Mouse (Mus musculus) MEL-GATA-1-ER (cell line): ENCODE results near the gene Clmn.
"Not testable (repeated sequence)": the region's sequence is repeated elsewhere in the genome, so short reads cannot be mapped to it uniquely, and the experiment has no call there.

Experiments used
- DNase-seq: peaks from one replicate; pipeline ENCODE4 v3.0.0-alpha.2; 2012; ENCODE audit warnings: low read depth; ENCODE audit errors: extremely low read depth

The Clmn gene

DNA sequence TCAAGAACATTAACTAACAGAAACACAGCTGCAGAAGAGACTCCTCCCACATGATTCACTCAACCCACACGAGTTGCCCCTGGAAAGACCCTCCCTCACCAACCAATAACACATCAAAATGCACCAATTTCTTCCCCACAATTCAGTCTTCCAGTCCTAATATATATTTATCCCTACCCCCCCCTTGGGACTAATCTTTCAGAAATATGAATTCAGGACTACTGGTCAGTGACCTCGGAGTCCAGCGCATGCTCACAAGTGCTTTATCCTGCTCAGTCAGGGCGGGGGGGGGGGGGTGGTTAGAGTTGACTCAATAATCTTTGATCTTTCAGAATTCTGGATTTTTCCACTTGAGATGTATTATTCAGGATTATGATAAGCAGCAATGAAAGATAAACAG, 111.2 kb downstream of the Clmn start:
- no peak for DNase-seq

DNA sequence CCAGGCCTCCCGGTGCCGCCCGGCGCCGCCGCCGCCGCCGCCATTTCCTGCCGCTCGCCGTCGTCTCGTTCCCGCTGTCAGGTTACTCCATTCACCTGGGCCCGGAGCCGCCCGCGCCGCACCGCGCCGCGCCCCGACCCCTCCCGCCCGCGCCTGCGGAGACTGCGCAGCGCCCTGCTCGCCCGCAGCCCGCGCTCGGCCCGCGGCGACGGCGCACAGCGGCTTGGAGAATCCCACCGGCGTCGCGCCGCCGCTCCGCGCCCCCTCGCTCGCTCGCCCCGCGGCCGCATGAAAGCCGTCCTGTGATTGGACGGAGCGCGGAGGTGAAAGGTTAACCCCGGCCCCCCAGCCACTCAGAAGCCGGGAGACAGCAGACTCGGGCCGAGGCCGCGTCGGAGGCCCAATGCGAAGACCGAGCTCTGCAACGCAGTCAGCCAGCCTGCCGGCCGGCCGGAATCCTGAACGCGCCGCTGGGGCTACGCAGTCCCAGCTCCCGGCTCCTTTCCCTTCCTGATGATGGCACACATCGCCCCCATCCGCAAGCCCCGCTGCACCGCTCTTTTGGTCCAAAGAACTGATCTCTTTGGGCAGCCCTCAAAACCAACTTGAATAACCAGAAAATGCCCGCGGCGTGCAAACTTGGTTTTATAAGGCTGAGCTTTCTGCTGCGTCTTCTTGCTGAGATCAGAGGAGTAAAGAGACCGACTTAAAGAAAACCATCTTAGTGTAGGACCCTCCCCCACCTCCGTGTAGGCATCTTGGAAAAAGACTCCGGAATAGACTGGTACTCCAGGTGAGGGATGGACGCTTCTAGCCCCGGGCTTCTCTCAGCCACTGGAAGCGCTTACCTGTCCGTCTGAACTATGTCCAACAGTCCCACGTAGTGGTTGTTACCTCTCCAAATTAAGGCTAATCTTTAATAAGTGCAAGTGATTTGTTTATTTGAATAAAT, 112.8 kb downstream of the Clmn start, which contains the start of gene Dicer1:
Gene Dicer1 (minus strand): TSS at position 139 of the 952 bp plus-strand sequence.
- peak; percentile 79 for DNase-seq

DNA sequence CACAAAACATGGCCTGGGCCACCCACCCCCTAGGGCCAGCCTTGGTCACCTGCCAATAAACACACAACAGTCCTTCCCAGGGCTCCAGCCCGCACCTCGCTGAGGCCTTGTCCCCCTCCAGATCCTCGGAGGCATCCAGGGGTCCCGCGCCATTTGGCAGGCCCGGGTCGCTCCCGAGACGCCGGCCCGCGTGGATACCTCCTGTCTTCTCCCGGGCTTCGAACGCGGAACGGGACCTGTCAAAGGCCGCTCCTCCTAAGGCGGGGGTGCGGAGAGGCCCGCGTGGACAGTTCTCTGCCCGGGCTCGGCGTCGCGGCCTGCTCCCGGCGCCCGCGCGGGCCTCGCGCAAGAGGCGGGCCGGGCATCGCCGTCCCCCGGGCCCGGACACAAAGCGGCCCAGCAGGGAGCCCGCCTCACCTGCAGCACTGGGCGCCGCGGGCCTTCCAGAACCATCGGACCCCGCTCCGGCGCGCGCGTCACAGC, 113.5 kb downstream of the Clmn start:
- DNase-seq = no peak

DNA sequence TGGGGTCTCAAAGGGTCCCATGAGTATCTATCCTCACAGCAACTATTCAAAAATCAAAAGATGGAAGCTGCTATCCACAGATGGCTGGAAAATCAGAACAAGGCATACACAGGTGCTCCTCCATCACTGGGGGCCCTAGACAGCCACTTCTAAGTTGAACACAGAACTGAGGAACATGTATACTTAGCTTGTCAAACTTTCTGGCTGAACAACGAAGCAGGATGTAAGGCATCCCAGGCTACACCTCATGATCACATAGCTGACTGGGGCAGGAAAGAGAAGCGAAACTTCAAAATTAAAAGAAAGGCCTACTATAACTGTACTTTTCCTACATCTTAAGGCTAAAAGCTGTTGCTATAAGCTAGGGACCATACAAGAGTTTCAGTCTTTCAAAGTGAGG, 115.9 kb downstream of the Clmn start:
- DNase-seq = no peak

DNA sequence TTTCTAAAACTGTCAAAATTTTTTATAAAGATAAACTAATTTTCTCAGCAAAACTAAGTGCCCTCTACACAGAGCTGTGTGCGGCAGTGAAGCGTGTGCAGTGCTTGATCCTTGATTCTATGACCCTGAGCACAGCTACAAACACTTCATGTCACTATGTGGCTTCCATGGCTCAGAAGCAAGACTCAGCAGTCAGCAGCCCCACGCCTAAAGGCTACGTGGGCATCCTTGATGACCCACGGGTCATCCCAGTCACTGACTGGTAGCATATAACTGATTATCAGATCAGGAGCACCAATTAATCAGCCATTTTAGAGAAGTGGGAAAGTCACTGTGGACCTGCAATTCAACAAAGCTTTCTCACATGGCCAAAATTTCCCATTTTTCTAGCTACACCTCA, 117.6 kb downstream of the Clmn start:
- no peak for DNase-seq

DNA sequence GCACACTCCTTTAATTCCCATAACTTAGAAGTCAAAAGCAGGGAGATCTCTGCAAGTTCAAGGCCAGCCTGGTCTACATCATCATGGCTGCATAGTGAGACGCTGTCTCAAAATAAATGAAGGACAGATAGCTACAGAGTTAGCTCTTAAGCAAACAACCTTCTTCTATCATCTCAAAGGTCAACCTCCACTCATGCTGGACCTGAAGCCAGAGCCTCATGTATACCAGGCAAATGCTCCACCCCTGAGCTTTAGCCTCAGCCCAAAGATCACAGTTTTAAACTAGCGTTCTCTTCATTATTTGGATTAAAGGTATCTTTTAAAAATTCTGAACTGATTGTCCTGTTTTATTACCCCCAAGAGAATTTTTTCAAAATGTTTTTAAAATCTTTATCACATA, 118.3 kb downstream of the Clmn start:
- DNase-seq = no peak

DNA sequence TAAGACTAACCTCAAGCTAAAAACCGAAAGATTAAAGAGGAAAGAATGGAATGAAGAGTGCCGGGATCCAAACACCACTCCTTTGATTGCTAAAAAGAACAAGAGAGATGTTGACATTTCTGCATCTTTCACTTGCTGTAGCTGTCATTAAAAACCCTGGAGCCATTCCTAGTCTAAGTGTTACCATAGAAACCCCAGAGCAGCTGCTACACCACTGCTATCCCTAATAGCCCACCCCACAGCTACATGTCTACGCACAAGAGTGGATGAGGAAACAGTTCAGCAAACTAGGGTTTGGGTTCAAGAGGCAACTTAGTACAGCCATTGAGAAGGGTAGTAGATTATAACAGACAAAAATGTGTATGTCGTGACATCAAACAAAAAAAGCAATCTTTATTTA, 121.2 kb downstream of the Clmn start:
- DNase-seq = no peak

DNA sequence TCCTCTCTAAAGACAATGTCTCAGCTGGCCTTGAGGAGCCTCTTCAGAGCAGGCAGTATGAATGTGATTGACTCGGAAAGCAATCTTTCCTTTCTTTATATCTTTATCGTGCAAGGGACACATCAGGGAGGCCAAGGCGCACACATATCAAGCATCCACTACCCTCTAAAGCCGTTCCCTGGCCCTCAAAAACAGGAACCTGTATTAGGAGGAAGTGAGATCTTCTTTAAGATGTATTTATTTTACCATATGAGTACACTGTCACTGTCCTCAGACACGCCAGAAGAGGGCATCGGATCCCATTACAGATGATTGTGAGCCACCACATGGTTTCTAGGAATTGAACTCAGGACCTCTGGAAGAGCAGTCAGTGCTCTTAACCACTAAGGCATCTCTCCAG, 122.6 kb downstream of the Clmn start:
- DNase-seq = peak; percentile 83

DNA sequence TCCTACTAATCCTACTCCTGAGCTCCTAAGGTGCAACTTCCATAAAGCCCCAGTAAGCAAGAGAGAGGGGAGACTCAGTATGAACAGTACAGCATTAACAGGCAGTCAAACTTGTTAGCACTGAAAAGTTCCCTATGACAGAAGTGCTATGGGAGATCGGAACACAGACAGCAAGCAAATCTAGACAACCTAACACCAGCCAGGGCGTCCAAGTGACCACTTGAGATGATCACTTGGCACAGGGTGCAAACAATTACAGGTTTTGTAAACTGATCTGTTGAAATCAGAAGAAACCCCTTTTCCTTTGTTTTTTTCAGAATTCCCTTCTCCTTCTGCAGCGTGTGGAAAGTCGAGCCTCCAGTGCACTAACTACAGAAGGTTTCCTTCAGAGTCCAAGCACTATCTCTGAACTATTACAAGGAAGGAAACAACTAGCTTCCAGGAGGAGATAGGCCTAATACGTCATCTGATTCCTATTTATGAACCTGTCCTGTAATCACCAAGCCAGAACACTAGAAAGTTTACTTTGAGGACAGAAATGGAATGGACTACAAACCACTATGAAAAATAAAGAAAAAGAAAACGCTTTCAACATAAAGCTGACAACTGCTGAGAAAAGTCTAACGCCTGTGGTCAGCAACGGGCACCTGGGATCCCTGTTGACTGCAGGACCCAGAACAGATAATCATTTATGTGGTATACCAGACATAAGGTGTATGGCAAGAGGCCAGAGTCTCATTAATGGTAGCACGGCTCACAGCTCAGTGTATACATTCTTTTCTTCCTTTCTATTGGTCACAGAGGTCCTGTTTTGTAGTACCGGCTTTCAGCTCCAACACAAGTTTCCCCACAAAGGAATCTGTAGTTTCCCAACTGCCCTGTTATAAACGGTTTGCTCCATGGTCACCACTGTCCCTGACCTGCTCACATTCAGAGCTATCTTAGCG, 123.8 kb downstream of the Clmn start:
- DNase-seq = no peak

DNA sequence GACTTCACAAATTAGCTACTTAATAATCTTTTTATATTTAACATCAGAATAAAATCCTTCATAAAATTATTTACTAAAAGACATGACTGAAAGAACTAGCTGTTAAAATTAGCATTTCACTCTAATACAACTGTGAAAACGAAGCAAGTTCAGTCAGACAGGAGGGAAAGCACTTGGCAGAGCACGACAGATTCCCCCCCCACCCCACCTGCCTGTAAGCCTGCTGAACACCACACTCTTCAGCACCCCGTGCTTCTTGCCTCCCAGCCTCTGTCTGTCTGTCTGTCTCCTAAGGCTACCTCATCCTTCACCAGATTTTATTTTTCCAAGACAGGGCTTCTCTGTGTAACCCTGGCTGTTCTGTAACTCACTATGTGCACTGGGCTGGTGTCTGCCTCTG, 125.9 kb downstream of the Clmn start:
- DNase-seq = no peak

DNA sequence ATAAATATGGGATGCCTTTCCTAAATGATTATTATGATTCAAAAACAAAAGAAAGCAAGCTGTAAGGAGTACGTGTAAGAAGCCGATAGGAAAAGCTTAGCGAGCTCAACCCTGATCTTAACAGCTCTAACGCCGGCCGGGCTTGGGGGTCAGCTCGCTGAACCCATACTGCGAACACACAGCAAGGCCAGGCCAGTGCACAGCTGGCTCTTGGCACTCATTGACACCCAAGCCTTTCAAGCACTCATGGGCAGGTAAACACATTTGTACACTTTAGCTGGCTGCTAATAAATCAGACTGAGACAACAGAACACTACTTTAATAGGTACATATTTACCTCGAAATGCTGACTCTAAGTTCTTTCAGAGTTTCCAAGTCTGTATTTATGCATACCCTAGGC, 126.4 kb downstream of the Clmn start:
- no peak for DNase-seq

DNA sequence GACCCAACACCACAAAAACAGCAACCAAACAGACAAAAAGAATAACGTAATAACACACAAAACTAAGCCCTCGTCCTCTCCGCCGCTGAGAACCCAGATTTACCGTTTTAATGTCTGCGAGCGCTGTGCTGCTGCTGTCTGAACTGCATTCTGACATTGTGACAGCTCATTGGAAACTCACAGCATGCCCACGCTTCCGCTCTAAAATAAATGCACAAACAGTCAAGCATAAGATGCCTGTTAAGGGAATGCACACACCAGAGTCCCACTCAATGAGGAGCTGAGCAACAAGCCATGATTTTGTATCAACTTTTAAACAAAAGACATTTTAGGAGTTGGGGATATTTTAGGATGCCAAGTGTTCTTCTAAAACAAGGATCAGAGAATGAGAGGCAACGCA, 127.2 kb downstream of the Clmn start:
- DNase-seq = no peak

DNA sequence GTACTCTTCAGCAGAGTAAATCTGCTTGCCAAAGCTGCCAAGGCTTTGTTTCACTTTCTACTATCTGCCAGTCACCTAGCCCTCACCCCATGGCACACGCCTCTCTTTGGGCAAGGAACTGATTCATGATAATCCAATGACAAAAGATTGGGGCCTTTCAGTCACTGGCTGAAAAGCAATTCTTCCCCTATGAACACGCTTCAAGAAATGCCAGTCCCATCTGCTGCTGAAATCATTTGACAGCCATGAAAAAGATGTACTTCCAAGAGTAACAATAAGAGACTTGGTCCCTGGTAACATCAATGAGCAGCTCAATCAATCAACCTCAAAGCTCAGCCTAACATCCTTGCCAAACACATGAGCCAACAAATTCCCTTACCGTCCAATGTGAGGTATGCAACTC, 128.9 kb downstream of the Clmn start:
- DNase-seq = no peak

DNA sequence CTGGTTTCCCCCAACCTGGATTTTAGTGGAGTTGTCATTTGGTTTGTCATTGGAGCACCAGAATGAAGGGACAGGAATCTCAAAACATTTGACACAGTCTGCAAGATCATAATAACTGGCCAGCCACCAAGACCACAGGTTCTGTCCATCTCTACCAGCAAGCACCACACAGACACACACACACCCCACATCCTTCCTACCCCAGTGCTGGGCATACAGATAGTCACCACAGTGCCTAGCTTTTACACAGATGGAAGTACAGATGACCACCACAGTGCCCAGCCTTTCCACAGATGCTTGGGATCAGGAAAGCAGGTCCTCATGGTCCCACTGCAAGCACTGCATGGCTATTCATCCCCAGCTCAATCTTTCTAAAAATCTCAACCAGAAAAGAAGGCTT, 131.7 kb downstream of the Clmn start:
- DNase-seq = no peak

DNA sequence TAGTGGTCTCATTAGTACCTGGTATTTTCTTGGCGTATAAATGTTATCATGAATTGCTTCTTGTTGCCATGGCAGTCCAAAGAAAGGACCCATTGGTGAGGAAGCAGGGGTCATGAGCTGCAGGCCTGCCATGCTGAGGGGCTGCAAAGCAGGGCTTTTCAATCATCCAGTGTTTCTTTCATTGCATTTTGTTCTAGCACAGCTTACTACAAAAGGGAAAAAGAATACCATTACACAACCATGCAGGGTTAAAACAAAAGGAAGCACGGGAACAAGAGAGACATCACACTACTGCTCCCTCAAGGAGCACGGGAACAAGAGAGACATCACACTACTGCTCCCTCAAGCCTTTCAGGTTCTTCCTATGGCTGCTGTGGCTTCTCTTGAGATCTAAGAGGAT, 133.1 kb downstream of the Clmn start:
- no peak for DNase-seq

DNA sequence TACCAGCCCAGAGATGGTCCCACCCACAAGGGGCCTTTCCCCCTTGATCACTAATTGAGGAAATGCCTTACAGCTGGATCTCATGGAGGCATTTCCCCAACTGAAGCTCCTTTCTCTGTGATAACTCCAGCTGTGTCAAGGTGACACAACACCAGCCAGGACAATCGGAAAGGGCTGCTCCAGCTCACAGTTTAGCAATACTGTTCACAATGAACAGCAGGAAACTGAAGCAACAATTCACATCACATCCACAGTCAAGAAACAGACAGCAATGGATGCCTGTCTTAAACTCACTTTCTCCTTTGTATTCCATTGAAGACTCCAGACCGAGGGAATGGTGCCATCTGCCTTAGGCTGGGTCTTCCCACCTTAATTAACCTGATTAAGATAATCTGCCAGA, 138.4 kb downstream of the Clmn start:
- DNase-seq = not testable (repeated sequence)

DNA sequence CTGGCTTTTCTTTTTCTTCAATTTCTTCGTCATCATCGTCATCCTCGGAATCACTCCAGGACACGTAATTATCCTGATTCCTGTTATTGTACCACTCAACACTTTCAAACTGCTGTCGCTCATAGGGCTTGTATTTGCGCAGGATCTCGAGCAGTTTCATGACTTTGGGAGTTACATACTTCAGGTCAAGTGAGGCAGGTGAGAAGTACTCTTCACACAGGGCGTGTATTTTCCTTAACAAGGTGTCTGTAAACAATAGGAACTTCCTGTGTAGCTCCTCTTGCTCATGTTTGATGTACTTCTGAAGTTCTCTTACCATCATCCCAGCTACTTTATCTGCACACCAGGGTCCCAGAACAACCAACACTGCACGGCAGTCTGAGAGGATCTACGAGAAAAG, 142.8 kb downstream of the Clmn start:
- DNase-seq = no peak

DNA sequence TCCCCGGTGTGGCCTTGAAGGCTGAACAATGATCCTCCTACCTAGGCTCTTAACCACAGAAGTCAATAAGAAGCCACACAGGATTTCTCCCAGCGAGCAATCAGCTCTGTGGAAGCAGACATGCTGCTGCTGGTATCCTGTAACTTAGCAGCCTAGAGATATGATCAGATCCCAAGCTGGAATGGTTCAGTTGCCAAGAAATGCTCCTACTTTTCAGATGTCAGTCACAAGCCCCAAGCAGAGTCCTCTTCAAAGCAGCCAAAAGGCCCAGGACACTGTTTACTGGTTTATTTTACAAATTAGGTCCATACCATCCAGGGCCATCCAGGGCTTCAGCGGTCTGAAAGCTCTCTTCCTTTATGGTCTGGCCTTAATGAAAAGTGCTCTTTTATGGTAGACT, 143.9 kb downstream of the Clmn start:
- no peak for DNase-seq

DNA sequence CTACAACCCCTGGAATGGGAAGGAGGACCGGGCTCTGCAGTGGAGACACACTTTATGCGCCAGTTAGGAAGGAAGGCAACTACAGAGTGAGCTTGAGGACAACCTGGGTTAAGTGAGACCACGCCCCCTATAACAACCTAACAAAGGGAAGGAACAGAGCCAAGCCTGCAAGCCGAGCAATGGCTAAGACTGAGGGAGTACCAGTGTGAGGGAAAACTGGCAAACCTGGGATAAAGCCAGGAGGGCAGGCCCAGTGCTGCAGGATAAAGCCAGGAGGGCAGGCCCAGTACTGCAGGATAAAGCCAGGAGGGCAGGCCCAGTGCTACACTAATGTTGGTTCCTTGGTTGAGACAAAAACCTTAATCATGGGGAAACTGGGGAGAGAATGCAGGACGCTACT, 145.9 kb downstream of the Clmn start:
- DNase-seq = no peak

DNA sequence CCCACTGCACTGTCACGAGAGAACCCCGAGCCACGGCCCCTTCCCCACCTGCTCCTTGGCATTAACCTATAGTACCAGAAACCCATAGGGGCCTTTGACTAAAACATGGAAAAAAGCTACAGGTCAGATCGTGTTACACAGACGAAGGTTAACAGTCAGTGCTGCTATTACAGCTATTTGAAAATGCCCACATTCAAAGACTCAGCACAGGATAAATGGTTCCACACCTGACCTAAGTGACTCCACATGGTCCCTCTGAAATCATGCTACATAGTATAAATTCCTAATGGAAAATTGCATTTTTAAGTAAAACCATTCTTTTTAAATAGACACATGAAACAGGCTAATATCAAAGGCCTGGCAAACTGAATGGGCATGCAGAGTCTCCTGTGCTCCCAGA, 148.5 kb downstream of the Clmn start:
- no peak for DNase-seq

DNA sequence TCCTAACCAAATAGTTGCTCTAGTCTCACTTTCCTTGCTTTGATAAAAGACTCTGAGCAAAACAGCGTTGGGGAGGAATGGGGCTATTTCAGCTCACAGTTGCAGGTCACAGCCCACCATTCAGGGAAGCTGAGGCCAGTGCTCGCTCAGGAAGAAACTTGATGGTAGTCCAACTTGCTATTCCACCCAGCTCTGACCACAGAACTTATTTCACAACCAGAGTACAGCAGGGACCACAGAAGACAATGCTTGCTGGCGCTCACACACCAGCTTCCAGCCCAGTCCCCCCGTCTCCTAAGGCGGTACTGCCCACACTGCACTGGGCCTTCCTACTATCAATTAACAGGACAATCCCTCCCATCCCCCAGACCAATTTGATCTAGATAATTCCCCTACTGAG, 149.4 kb downstream of the Clmn start:
- no peak for DNase-seq
